Mouse (Mus musculus) yolk sac, embryonic 10.5 days (tissue): ENCODE results near the gene Mapkbp1.

ENCODE experiments used
- DNase-seq: peaks from one replicate; pipeline ENCODE4 v3.0.0-alpha.2; 2017; ENCODE audit warnings: low spot score

The Mapkbp1 gene

DNA sequence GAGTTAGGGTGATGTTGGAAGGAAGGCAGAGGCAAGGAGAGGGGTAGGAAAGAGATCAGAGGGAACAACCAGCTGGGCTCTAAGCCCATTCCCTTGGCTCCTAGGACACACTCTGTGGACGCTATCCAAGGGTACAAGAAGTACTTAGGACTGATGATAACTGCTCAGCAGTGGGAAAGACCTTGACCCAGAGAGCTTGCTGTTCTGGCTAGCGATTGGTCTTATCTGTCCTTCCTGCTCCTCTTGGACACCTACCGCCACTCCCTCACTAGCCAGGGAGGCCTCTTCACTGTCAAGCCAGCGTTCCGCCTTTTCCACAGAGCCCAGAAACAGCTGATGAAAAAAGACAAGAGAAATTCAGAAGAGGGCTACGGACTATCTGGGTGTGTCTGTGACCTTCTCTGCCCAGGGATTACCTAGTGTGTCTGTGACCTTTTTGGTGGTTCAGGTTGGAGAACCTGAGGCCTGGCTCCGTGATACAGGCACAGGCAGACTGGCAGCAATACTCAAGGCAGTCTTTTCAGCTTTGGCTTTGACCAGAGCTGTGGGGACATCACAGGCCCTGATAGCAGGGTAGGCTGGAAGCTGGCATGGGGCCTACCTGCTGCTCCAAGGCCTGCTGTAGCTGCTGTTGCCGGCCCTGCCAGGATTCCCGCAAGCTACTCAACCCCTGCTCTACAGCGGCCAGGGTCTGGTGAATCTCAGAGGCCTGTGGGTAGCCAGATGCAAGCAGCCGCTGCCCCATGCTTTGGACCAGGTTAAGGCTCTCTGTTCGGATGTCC is 82.5 kb downstream of the Mapkbp1 start:
- DNase-seq = no peak

DNA sequence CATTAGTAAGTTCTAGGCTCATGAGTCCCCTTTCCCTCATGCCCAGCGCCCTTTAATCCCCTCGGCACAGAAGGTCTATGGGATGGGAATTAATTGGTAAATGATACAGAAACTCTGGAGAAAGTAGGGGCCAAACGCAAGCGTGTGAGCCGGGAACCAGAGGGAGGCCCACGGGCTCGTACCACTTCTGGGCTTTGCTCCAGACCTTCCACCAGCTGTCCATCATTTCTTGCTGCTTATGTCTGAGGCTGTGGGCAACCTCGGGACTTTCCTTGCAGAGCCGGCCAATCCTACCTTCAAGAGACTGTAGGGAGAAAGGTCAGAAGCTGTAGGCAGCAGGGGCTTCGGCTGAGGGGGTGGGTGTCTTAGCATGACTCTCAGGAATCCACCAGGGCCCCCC is 83.4 kb downstream of the Mapkbp1 start:
- DNase-seq = no peak

DNA sequence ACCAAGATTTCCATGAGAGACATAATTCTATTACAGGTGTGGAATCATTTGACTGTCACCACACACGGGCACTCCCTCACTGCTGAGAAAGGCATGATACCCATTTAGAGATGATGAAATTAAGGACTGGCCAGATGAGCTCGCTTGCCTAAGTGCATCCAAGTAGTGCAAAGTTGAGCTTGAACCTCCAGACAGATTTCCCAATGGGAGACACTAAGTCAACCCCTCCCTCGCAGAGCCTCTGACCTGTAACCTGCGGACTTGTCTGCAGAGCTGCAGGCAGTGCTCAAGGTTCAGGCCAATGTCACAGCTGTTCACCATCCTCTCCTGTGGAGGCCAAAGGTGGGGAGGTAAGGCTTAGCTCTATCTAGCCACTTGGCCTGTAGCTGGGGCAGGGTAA is 86.3 kb downstream of the Mapkbp1 start:
- DNase-seq = no peak

DNA sequence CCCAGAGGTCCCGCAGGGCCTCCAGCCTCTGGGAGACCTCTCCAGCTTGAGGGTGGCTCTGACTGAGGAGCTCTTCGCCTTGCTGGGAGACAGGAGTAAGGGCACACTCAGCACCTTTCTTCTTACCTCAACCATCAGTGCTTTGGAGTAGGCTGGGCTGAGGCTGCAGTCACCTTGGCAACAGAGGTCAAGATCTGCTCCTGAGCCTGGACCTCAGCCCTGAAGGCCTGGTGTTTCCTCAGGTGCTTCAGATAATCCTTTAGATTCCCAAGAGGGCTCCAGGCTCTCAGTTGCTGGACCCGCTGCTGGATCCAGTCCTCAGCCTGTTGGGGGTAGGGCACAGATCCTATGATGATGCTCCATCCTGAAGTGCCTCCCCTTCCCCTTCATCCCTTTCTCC is 87.0 kb downstream of the Mapkbp1 start:
- DNase-seq = no peak

DNA sequence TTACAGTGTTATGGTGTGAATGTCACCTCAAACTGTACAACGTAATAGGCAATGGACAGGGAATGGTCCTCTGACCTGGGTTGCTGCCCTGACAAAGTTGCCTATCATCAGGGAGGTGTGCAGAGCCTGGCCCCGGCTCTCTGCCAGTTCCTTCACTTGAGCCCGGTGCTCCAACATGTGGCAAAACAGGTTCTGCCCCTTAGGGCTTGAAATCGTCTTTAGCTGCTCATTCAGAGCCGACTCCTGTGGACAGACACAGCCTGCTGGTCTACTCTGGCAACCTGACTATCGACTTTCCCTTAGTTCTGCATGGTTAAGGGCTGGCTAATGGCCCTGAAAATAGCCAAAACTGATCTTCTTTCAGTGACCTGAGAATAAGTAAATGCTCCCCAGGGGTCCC is 87.7 kb downstream of the Mapkbp1 start:
- DNase-seq = no peak

DNA sequence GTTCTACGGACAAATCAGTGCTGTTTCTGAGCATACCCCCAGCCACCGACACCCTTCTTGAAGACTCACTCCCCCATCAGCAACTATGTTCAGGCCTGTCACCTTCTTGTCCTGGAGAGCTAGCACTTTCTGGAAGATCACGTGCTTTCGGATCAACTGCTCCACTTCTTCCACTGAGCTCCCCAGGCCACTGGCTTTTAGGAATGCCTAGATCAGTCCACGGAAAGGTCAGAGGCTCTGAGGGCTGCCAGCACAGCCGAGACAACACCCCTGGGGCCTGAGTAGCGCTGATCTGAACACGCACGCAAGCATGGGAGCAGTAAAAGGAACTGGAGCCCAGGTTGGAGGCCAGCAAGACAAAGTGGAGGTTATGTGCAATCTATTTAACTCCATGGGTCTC is 88.2 kb downstream of the Mapkbp1 start:
- no peak for DNase-seq

DNA sequence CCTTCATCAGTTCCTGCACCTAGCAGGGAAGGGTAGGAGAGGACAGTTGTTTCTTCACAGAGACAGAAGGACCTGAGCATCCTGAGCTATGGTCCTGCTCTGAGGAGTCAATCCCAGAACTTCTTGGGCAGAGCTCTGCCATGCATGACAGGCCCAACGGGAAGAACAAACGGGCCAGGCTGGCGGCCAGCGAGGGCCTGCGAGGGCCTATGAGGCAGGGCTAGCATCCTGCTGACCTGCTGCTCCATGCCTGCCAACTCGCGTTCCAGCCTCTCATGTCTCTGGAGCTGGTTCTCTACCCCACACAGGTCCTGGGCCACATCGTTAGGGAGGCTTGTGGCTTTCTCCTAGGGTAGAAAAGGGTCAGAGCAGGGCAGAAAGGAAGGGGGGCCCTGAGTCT is 89.7 kb downstream of the Mapkbp1 start:
- DNase-seq = no peak

DNA sequence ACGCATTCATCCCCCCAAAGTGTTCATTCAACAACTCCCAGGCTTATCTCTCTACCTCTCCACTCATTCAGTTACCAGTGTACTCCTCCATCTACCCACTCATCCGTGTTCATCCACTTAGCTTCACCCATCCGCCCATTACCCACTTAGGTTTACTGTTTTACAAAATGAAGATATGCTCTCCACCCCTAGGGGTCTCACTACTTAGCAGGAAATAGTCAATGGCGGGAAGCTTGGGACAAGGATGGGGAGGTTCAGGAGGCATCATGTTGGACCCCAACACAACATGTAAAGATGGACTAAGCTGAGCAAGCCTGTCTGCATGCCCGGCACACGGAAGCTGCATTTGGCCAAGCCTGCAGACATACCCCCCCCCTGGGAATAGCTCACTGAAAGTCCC is 92.1 kb downstream of the Mapkbp1 start:
- DNase-seq = no peak

DNA sequence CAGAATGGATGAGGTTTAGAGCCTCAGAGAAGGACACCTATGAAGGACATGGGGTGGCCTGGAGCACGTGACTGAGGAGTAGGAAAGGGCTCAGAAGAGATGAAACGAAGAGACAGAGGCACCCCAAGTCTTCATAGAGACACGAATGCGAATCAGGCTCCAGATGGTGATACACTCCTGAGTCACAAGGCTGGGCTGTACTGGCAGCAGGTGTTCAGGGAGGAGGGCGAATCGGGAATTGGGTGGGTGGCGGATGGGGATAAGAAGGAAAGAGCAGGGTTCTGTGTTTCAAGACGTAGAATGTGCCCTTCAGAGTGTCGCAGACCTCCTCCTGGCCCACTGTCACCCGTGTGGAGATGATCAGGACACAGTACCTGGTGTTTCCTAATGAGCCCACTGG is 92.7 kb downstream of the Mapkbp1 start:
- no peak for DNase-seq

DNA sequence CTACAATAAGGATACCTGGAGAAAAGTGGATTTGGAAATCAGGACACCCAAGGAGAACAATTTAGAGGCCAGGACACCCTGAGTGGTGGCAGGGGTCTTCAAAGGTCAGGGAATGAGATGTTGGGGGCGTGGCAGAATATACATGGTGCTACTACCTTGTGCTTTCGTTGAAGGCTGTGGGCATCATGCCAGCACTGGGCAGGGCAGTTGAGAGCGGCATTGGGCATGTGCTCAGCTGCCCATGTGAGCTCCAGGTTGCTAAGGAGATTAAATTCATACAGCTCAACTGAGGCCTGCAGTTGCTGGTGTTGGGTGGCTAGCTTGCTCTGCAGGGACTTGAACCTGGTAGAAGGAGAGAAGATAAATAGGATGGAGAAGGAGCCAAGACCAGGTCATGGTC is 93.7 kb downstream of the Mapkbp1 start:
- no peak for DNase-seq

DNA sequence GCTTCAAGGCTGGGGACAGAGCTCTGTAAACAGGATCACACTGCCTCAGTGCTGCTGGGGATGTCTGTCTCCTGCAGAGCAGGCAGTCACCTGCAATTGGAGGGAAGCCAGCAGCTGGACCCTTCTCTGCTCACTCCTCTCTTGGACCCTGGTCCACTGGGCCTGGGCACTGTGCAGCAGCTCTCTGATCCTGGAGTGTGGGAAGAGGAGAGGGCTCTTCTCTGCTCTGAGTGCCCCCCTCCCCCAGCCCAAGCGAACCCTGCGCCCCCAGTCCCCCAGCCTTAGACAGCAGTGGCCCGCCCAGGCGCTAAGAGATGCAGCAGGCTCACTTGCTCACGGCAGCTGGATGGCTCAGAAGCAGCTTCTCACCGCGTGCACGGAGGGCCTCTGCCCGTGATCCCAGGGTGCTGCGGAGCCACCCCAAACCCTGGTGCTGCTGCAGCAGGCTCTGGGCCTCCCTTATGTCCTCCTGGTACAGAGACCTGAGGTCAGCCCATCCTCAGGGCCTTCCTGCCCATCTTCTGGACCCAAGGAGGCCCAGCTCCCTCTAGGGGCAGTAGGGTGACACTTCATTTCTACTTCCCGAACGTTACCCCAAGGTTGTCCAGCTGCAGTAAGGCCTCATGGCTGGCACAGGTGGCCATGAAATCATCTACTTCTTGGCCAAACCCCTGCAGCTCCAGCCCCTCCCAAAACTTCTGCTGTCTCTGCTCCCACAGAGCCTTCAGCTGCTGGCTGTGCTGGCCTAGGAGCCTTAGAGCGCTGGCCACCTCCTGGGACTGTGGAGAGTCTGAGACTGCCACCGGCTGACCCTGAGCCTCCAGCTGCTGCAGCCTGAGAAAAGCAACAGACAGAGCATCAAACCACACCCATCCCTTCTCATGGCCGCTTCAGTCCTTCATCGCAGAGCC is 96.3 kb downstream of the Mapkbp1 start:
- DNase-seq = no peak

DNA sequence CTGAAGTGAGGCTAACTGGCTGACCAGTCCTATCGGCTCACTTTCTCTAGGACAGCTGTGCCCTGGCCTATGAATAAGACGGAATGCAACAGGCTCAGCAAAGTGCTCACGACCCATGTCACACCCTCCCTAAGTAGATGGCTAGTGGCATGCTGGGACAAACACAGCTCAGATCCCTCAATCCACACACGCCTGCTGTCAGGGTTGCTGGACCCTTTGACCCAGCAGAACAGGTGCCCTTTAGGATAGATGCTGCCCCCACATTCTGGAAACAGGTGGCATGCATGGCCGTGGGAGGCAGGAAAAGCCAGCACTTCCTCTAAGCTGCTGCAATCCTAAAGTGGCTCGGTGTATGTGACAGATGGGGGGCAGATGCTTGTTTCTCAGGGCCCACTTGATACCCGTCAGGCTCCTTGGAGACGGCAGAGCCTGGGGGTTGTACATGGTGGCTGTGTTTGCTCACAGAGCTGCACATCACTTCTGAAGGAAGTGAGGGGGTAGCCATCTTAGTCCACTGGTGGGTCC is 97.0 kb downstream of the Mapkbp1 start:
- DNase-seq = no peak

DNA sequence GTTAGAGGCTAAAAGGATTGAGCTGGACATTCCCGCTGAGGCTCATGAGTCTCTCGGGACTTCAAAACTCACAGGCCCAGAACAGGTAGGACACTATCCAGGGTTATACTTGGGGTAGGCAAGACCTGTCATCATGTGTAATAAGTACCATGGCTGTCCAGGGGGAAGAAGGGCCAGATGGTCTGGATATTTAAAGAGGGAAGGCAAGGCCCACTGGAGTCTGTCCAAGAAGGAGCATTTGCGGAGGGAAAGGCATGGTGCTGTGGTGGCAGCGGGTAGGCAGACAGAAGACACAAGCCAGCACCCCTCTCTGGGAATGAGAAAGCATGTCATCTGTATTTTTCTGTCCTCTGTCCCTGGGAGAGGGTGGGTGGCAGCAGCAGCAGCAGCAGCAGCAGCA is 101.6 kb downstream of the Mapkbp1 start:
- no peak for DNase-seq

DNA sequence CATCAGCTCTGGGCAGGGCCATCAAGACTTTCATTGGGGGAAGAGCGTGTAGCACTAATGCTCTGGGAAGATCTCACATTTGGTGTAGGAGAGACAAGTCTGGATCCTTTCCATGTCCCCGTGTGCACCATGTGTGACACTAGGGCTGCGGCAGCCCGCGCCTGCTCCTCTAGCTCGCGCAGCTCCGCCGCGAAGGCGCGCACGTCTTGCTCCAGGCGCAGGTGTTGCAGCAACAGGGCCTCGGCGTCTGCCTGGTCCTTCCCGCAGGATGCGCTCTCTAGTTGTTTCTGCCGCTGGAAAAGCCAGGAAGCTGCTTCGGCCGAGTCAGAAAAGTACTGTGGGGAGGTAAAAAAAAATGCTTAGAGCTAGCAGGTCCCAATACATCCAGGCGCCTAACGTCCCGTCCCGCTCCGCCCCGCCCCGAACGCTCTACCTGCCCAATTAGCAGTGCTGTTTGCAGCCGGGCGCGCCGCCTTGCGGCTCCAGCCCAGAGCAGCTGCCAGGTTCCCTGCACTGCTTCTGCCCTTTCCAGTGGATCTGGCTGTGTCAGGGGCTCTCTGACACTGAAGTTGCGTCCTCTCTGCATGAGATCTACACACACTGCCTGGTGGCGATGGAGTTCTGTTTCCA is 103.7 kb downstream of the Mapkbp1 start:
- DNase-seq = peak; percentile 60
